Mouse (Mus musculus) hindbrain, embryonic 16.5 days (tissue): ENCODE results near the gene Gli2. TPM values are rescaled to one million over a fixed set of nuclear protein-coding genes. Genes with fewer than 3 reads are reported as not detected.

Source experiments
- microRNA-seq: library from miRNA; unstranded; fragments of <30 nt; microRNA quantifications from one replicate; pipeline ENCODE4, GENCODE M21; 2017
- polyA plus RNA-seq: library from polyadenylated mRNA; unstranded; fragments of >200 nt; fragmentation: Nextera tagmentation; extraction: Ambion mirVana; gene quantifications from 2 replicates; pipeline ENCODE4 v1.2.1, GENCODE M21; 2015

The Gli2 gene
- polyA plus RNA-seq, 1 experiment from 2014 or later = 1.8 TPM

Small RNA genes within 50 kb of the gene (microRNA-seq; reads per million reads assigned to microRNA genes)
- not detected for gene Mir6346
